Mouse (Mus musculus) hindbrain, embryonic 16.5 days (tissue): ENCODE results near the gene P2ry13. TPM values are rescaled to one million over a fixed set of nuclear protein-coding genes. Genes with fewer than 3 reads are reported as not detected.
A peak's percentile ranks its signal among the peaks of the same experiment; 100 is the strongest.

Experiments used
- ATAC-seq: fragments of 200-750 bp; cut with Nextera tagmentation; 2 replicates; pipeline ENCODE4 v1.8.0; 2017; ENCODE audit warnings: moderate TSS enrichment, moderate library complexity
- H3K27ac ChIP-seq: fragments of 300-500 bp; sonication (generic); 2 replicates; pipeline ENCODE4 v1.5.1; 2014; ENCODE audit warnings: low read depth, mild to moderate bottlenecking, control low read depth, low read length, moderate library complexity
- H3K27me3 ChIP-seq: fragments of 300-500 bp; sonication (generic); replicated peaks from 2 replicates; pipeline ENCODE4 v1.6.1; 2014; ENCODE audit warnings: low read length; ENCODE audit not compliant: control insufficient read depth, insufficient read depth
- H3K36me3 ChIP-seq: fragments of 300-500 bp; sonication (generic); 2 replicates; pipeline ENCODE4 v1.6.1; 2014; ENCODE audit warnings: mild to moderate bottlenecking, low read length, moderate library complexity, mixed read lengths; ENCODE audit not compliant: control insufficient read depth, insufficient read depth
- H3K4me1 ChIP-seq: fragments of 300-500 bp; sonication (generic); 2 replicates; pipeline ENCODE4 v1.6.1; 2014; ENCODE audit warnings: low read depth, low read length; ENCODE audit not compliant: control insufficient read depth, insufficient read depth
- H3K4me2 ChIP-seq: fragments of 300-500 bp; sonication (generic); 2 replicates; pipeline ENCODE4 v1.6.1; 2014; ENCODE audit warnings: mild to moderate bottlenecking, low read length, control low read depth, moderate library complexity
- H3K4me3 ChIP-seq: fragments of 300-500 bp; sonication (generic); 2 replicates; pipeline ENCODE4 v1.5.1; 2014; ENCODE audit warnings: mild to moderate bottlenecking, low read length, control low read depth, moderate library complexity
- H3K9ac ChIP-seq: fragments of 300-500 bp; sonication (generic); 2 replicates; pipeline ENCODE4 v1.6.1; 2014; ENCODE audit warnings: low read depth, mild to moderate bottlenecking, control low read depth, low read length, moderate library complexity
- H3K9me3 ChIP-seq: fragments of 300-500 bp; sonication (generic); 2 replicates; pipeline ENCODE4 v1.6.1; 2014; ENCODE audit warnings: mild to moderate bottlenecking, low read length, moderate library complexity; ENCODE audit not compliant: control insufficient read depth
- WGBS: fragments of 180-500 bp; shearing (Covaris S2); extraction: QIAGEN DNeasy Blood & Tissue Kit; methylation state at CpG from one replicate; pipeline ENCODE4 v1.1.7; 2014; 5-methylcytosine and 5-hydroxymethylcytosine counted together
- polyA plus RNA-seq: library from polyadenylated mRNA; unstranded; fragments of >200 nt; fragmentation: Nextera tagmentation; extraction: Ambion mirVana; gene quantifications from 2 replicates; pipeline ENCODE4 v1.2.1, GENCODE M21; 2015

Gene P2ry13
- 1.9 and 2.3 TPM in 2 replicates for polyA plus RNA-seq

DNA sequence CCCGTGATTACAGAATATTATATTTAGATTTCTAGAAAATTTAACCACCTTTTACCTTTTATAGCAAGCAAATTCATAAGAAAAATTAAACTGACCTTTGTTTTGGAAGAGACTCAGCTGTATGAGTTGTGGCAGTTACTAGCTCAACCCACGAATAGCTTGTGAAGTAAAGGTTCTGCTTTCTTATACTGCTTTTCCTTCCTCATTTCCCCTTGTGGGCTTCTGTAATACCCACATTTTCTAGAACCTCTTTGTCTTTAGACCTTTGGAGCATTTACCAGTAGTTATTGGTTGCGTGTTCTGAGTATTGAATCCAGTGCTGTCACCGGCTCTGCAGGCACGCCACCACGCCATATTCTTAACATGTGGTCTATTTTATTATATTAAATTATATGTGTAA is at the start of gene P2ry13:
P2ry13 (minus strand) TSS at position 156 of the 400 bp plus-strand sequence.
- ATAC-seq = no peak
- Histone ChIP-seq H3K4me1 (no peaks in the 10 kb centered on the region), H3K27ac (no peak within 1 kb of the TSS), H3K4me2 (no peak within 1 kb of the TSS), H3K36me3 (no peaks in the 10 kb centered on the region), H3K27me3 (no peaks in the 10 kb centered on the region), H3K9me3 (no peaks in the 10 kb centered on the region), H3K9ac (no peak within 1 kb of the TSS), H3K4me3 (no peak within 1 kb of the TSS)
- WGBS = 92% methylated on average over 6 of the region's 6 CpGs

- Histone ChIP-seq H3K9ac (no peak overlapping the region), H3K9me3 (no peaks in the 10 kb centered on the region), H3K27ac (no peak overlapping the region), H3K4me1 (peaks cover 2% of the 10 kb centered on the region; the same call in 1 of the 2 replicates), H3K27me3 (no peaks in the 10 kb centered on the region), H3K4me3 (no peak overlapping the region), H3K36me3 (no peaks in the 10 kb centered on the region), H3K4me2 (no peak overlapping the region)
- peak; percentile 48; the same call in 1 of the 2 replicates for ATAC-seq
- WGBS = 83% methylated on average over 20 of the region's 20 CpGs
Observed at GRCm38 (mm10) chr3:59257740-59258664, 47.3 kb upstream of the P2ry13 start.

- H3K4me3 ChIP-seq = no peak overlapping the region
- no peak overlapping the region for H3K27ac ChIP-seq
- ATAC-seq = no peak
- no peak overlapping the region for H3K4me2 ChIP-seq
- no peak overlapping the region for H3K9ac ChIP-seq
- H3K36me3 ChIP-seq = no peaks in the 10 kb centered on the region
- H3K9me3 ChIP-seq = no peaks in the 10 kb centered on the region
- 100% methylated on average over 1 of the region's 1 CpGs for WGBS
- H3K27me3 ChIP-seq = no peaks in the 10 kb centered on the region
- H3K4me1 ChIP-seq = no peaks in the 10 kb centered on the region
Observed at GRCm38 (mm10) chr3:59250454-59250853, 39.8 kb upstream of the P2ry13 start.

GRCm38 (mm10) chr3:59248031-59248430 is 37.3 kb upstream of the P2ry13 start:
- 89% methylated on average over 6 of the region's 6 CpGs for WGBS
- ATAC-seq = no peak

DNA sequence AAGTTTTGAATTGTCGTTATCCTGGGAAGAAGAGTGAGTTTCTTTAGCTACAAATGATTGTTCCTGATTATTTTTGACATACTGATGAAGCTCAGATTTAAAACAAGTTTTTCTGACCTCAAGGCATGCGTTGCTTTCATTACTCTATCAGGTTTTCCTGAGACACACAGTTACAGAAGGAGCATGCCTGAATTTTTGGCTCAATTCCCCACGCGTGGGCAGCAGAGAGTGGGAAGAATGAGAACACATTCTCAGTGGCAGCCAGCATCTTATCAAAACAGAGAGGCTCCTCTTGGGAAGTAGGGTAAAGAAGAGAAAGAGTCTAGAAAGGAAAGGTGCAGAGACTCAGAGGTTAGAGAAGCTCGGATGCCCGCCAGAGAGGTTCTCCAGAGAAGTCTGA is 32.7 kb upstream of the P2ry13 start:
- ATAC-seq = no peak
- no peak overlapping the region for H3K4me2 ChIP-seq
- no peak overlapping the region for H3K9ac ChIP-seq
- 81% methylated on average over 6 of the region's 6 CpGs for WGBS
- H3K27me3 ChIP-seq = no peaks in the 10 kb centered on the region
- no peaks in the 10 kb centered on the region for H3K4me1 ChIP-seq
- no peak overlapping the region for H3K4me3 ChIP-seq
- H3K9me3 ChIP-seq = no peaks in the 10 kb centered on the region
- H3K36me3 ChIP-seq = no peaks in the 10 kb centered on the region
- no peak overlapping the region for H3K27ac ChIP-seq

More at GRCm38 (mm10) chr3:59248031-59248430, 37.3 kb upstream of the P2ry13 start:
- H3K36me3 ChIP-seq = no peaks in the 10 kb centered on the region
- H3K27me3 ChIP-seq = no peaks in the 10 kb centered on the region
- H3K4me1 ChIP-seq = no peaks in the 10 kb centered on the region
- no peak overlapping the region for H3K4me2 ChIP-seq
- H3K9ac ChIP-seq = no peak overlapping the region
- H3K4me3 ChIP-seq = no peak overlapping the region
- H3K9me3 ChIP-seq = no peaks in the 10 kb centered on the region
- no peak overlapping the region for H3K27ac ChIP-seq

DNA sequence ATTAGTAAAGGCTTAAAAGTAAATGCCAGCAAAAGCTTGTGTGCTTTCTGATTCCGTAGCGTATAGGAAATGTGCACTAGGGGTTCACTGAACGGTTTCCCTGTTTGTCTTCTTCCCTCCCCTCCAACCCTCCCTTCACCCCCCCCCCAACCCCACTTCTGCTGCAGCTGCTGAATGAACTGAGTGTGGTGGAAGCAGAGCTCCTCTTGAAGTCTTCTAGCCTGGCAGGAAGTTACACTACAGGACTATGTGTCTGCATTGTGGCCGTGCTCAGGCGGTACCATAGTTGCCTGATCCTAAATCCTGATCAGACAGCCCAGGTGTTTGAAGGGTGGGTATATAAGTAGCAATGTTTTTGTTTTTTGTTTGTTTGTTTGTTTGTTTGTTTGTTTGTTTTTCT is 24.2 kb upstream of the P2ry13 start:
- WGBS = 65% methylated on average over 5 of the region's 5 CpGs
- Histone ChIP-seq H3K9me3 (no peaks in the 10 kb centered on the region), H3K4me1 (no peaks in the 10 kb centered on the region), H3K4me2 (no peak overlapping the region), H3K4me3 (no peak overlapping the region), H3K27me3 (no peaks in the 10 kb centered on the region), H3K9ac (no peak overlapping the region), H3K36me3 (no peaks in the 10 kb centered on the region), H3K27ac (no peak overlapping the region)
- ATAC-seq = no peak

- Histone ChIP-seq H3K9me3 (no peaks in the 10 kb centered on the region), H3K4me2 (no peak overlapping the region), H3K9ac (no peak overlapping the region), H3K4me3 (no peak overlapping the region), H3K27ac (no peak overlapping the region), H3K27me3 (no peaks in the 10 kb centered on the region), H3K36me3 (0 out of 2 replicates have a peak, but pooled peaks cover 3% of the 10 kb centered on the region), H3K4me1 (no peaks in the 10 kb centered on the region)
- ATAC-seq = no peak
- WGBS = 65% methylated on average over 3 of the region's 3 CpGs
Observed at GRCm38 (mm10) chr3:59230912-59231311, 20.2 kb upstream of the P2ry13 start.

DNA sequence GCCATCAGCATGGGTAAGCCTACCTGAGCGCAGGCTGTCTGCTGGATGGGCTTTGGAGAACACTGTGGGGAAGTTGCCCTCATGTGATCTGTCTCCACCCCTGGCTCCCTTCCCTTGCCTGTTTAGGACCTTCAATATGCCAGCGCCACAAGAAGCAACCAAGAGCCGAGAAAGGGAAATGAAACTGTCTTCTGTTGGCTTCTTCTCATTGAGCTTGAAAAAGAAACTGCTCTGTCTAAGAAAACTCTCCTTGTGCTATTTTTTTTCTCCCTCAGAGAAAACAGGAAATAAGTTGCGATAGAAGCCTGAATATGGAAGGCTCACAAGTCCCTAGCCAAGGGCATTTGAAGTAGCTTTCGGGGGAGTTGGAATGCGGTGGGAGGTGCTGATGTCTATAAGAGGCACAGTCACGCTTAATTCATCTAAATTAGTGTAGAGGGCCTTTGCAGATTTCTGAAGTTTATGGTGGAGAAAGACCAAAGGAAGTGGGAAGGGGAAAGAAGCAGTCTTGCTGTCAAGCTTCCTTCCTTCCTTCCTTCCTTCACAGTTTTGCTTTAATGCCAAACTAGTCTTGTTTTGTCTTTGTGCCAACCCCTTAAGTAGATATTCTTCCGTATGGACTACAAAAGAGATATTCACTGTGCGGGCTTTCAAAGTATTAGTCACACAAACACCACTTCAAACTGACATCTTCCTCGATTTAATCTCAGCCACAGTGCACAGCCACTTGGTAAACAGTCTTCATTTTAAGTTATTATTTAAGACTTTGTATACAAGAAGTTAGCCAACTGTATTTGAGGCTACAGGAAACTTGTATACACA is 18.3 kb upstream of the P2ry13 start:
- Histone ChIP-seq H3K9ac (no peak overlapping the region), H3K4me3 (no peak overlapping the region), H3K4me2 (no peak overlapping the region), H3K4me1 (no peaks in the 10 kb centered on the region), H3K9me3 (no peaks in the 10 kb centered on the region), H3K27me3 (no peaks in the 10 kb centered on the region), H3K36me3 (0 out of 2 replicates have a peak, but pooled peaks cover 3% of the 10 kb centered on the region), H3K27ac (no peak overlapping the region)
- no peak for ATAC-seq
- 53% methylated on average over 10 of the region's 10 CpGs for WGBS

DNA sequence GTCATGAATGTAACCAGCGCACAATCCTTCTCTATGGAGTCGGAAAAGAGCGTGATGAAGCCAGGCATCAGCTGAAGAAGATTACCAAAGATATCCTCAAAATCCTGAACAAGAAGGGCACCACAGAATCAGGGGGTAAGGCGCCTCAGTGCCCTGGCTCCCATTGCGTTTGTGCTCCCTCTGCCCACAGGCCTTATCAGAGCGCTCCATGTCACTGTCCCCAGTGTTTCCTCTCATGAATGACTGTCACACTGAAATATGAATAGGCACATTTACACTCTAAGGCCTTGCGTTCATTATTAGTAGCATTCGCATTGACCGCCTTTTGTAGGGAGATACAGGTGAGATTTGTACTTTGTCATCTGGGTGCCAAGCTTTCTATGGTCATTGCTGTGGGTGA is 17.0 kb upstream of the P2ry13 start:
- Histone ChIP-seq H3K36me3 (0 out of 2 replicates have a peak, but pooled peaks cover 3% of the 10 kb centered on the region), H3K27ac (no peak overlapping the region), H3K4me1 (no peaks in the 10 kb centered on the region), H3K4me3 (no peak overlapping the region), H3K4me2 (no peak overlapping the region), H3K9me3 (no peaks in the 10 kb centered on the region), H3K27me3 (no peaks in the 10 kb centered on the region), H3K9ac (no peak overlapping the region)
- no peak for ATAC-seq
- 95% methylated on average over 9 of the region's 9 CpGs for WGBS
